8 mouse cellular contexts compared by ENCODE assay signal in genomic region chr9:63666612-63667372, GRCm38 (mm10).
A peak's percentile ranks its signal among the peaks of the same experiment; 100 is the strongest.
DNase-seq lines count a peak whose midpoint lies in the region; ATAC-seq and TF ChIP-seq lines count a peak whose summit lies in the region.

No protein-coding gene starts in this region.

- no peak for ATAC-seq in hindbrain, embryonic 12.5 days (ENCODE audit: low FRiP score)
- peak; percentile 26; the same call in 1 of the 2 replicates for ATAC-seq in lung, embryonic 16.5 days (ENCODE audit: low read depth)
- ATAC-seq in megakaryocyte-erythroid progenitor cell, adult 5-6 weeks (replicated peaks; ENCODE audit: low FRiP score, low TSS enrichment, poor library complexity, severe bottlenecking), result no peak

- peaks cover 27% of the 10 kb centered on the region for H3K4me1 ChIP-seq in embryonic fibroblast, embryonic 13.5 days (ENCODE audit: control insufficient read depth, insufficient read depth, low read length)
- H3K4me1 ChIP-seq in hindbrain, embryonic 12.5 days, result peaks cover 61% of the 10 kb centered on the region
- peaks cover 54% of the 10 kb centered on the region for H3K4me1 ChIP-seq in lung, embryonic 16.5 days (replicated peaks; ENCODE audit: control insufficient read depth, insufficient read depth, low read length)

- no peak overlapping the region for H3K4me2 ChIP-seq in hindbrain, embryonic 12.5 days (replicated peaks)
- H3K4me2 ChIP-seq in lung, embryonic 16.5 days (ENCODE audit: low read depth, low read length), result no peak overlapping the region

- H3K36me3 ChIP-seq in hindbrain, embryonic 12.5 days, result no peaks in the 10 kb centered on the region
- H3K36me3 ChIP-seq in lung, embryonic 16.5 days (ENCODE audit: control insufficient read depth, insufficient read depth, low read length), result 0 out of 2 replicates have a peak, but pooled peaks cover 7% of the 10 kb centered on the region

- H3K27me3 ChIP-seq in hindbrain, embryonic 12.5 days, result no peaks in the 10 kb centered on the region
- H3K27me3 ChIP-seq in lung, embryonic 16.5 days (ENCODE audit: control insufficient read depth, insufficient read depth, low read depth, low read length), result no peaks in the 10 kb centered on the region

- no peak for TF ChIP-seq CTCF in embryonic fibroblast, embryonic 13.5 days (IDR thresholded peaks at IDR 0.05; ENCODE audit: borderline replicate concordance, insufficient read depth, low read length)

- TF ChIP-seq POLR2A in embryonic fibroblast, embryonic 13.5 days (IDR thresholded peaks at IDR 0.05; ENCODE audit: low read depth, low read length), result no peak

- 73% methylated on average over 18 of the region's 18 CpGs for WGBS in hindbrain, embryonic 12.5 days
- 48% methylated on average over 18 of the region's 18 CpGs for WGBS in lung, embryonic 16.5 days

- H3K9me3 ChIP-seq in hindbrain, embryonic 12.5 days (replicated peaks), result no peaks in the 10 kb centered on the region
- peaks cover 3% of the 10 kb centered on the region; the same call in 1 of the 2 replicates for H3K9me3 ChIP-seq in lung, embryonic 16.5 days (ENCODE audit: control insufficient read depth, low read length)

- H3K27ac ChIP-seq in embryonic fibroblast, embryonic 13.5 days (ENCODE audit: insufficient read depth, low read length), result peak overlapping the region; percentile 56
- H3K27ac ChIP-seq in hindbrain, embryonic 12.5 days, result 0 out of 2 replicates have a peak overlapping the region, but pooled peaks have one; percentile 12
- peak overlapping the region; percentile 24; the same call in 1 of the 2 replicates for H3K27ac ChIP-seq in lung, embryonic 16.5 days (ENCODE audit: low read length)

- no peak overlapping the region for H3K9ac ChIP-seq in hindbrain, embryonic 12.5 days
- no peak overlapping the region for H3K9ac ChIP-seq in lung, embryonic 16.5 days (ENCODE audit: low read length)

- H3K4me3 ChIP-seq in embryonic fibroblast, embryonic 13.5 days (ENCODE audit: insufficient read depth, low read length), result no peak overlapping the region
- no peak overlapping the region for H3K4me3 ChIP-seq in hindbrain, embryonic 12.5 days
- no peak overlapping the region for H3K4me3 ChIP-seq in lung, embryonic 16.5 days (ENCODE audit: low read length)

- peak; percentile 87 for DNase-seq in gastrocnemius, adult 18-20 months (ENCODE audit: low spot score)
- DNase-seq in gastrocnemius, postnatal 4 days (ENCODE audit: low spot score in 2 of 2), result no peak
- DNase-seq in spleen, postnatal 10 days (ENCODE audit: low spot score in 2 of 2), result no peak
- DNase-seq in layer of hippocampus, adult 11-12 months (ENCODE audit: low spot score), result no peak
